Mouse (Mus musculus) central nervous system, embryonic 18 days (tissue): Measurements from ENCODE around the gene Krt12. TPM values are rescaled to one million over a fixed set of nuclear protein-coding genes. Genes with fewer than 3 reads are reported as not detected.

Experiments
- polyA plus RNA-seq: library from polyadenylated mRNA; depleted of rRNA; stranded (reverse); fragments of >200 nt; gene quantifications from 2 replicates; pipeline ENCODE4 v1.2.3, GENCODE M21; 2012; rRNA removed

Krt12 gene
- polyA plus RNA-seq: 0.35 and 0.52 TPM in 2 replicates

GRCm38 (mm10) chr11:99422159-99422558 lies at the start of gene Krt12:
Gene Krt12 (minus strand): TSS chr11:99422259.

GRCm38 (mm10) chr11:99437972-99438371 lies 15.9 kb upstream of the Krt12 start, which contains the start of gene Krt20:
Gene Krt20 (minus strand): TSS chr11:99438150.

GRCm38 (mm10) chr11:99389264-99389663 lies 32.8 kb downstream of the Krt12 start, which contains the start of gene Krt10:
Gene Krt10 (minus strand): TSS chr11:99389364.

GRCm38 (mm10) chr11:99374803-99375202 lies 47.3 kb downstream of the Krt12 start, which contains the start of gene Krt28:
Gene Krt28 (minus strand): TSS chr11:99374903.

Other genes starting within 250 kb of the Krt12 start
- gene Smarce1, start 191.2 kb downstream of the Krt12 start, polyA plus RNA-seq: 166 and 184 TPM in 2 replicates
- gene Krt222, start 178.2 kb downstream of the Krt12 start, polyA plus RNA-seq: 3.9 and 4.4 TPM in 2 replicates
- 0.07 TPM in 1 of 2 replicates, not detected in the other for gene Krt24, start 137.0 kb downstream of the Krt12 start, polyA plus RNA-seq
- 0.05 and 0.13 TPM in 2 replicates for gene Krt25, start 99.3 kb downstream of the Krt12 start, polyA plus RNA-seq
- 0.12 and 0.19 TPM in 2 replicates for gene Krt26, start 84.3 kb downstream of the Krt12 start, polyA plus RNA-seq
- 0.06 and 0.08 TPM in 2 replicates for gene Krt27, start 71.2 kb downstream of the Krt12 start, polyA plus RNA-seq
- 0.28 and 0.29 TPM in 2 replicates for gene Krt28, start 47.4 kb downstream of the Krt12 start, polyA plus RNA-seq
- 12.8 and 13.8 TPM in 2 replicates for gene Krt10, start 32.9 kb downstream of the Krt12 start, polyA plus RNA-seq
- 0.09 TPM in 1 of 2 replicates, not detected in the other for gene Krt20, start 15.9 kb upstream of the Krt12 start, polyA plus RNA-seq
- gene Krt23, start 70.9 kb upstream of the Krt12 start, polyA plus RNA-seq: 0.06 and 0.16 TPM in 2 replicates
- gene Krt39, start 99.1 kb upstream of the Krt12 start, polyA plus RNA-seq: not detected in 2 replicates
- not detected in 2 replicates for gene Krt40, start 120.9 kb upstream of the Krt12 start, polyA plus RNA-seq
- not detected in 2 replicates for gene Krtap3-3, start 128.6 kb upstream of the Krt12 start, polyA plus RNA-seq
- gene Krtap3-2, start 134.6 kb upstream of the Krt12 start, polyA plus RNA-seq: not detected in 2 replicates
- not detected in 2 replicates for gene Gm11939, start 137.2 kb upstream of the Krt12 start, polyA plus RNA-seq
- not detected in 2 replicates for gene Krtap3-1, start 144.4 kb upstream of the Krt12 start, polyA plus RNA-seq
- not detected in 2 replicates for gene Krtap1-5, start 158.8 kb upstream of the Krt12 start, polyA plus RNA-seq
- not detected in 2 replicates for gene Krtap1-4, start 161.4 kb upstream of the Krt12 start, polyA plus RNA-seq
- not detected in 2 replicates for gene Krtap1-3, start 169.1 kb upstream of the Krt12 start, polyA plus RNA-seq
- gene Krtap9-3, start 175.8 kb upstream of the Krt12 start, polyA plus RNA-seq: not detected in 2 replicates
- gene Gm11938, start 181.0 kb upstream of the Krt12 start, polyA plus RNA-seq: not detected in 2 replicates
- not detected in 2 replicates for gene Gm11937, start 187.9 kb upstream of the Krt12 start, polyA plus RNA-seq
- not detected in 2 replicates for gene Krtap2-4, start 192.6 kb upstream of the Krt12 start, polyA plus RNA-seq
- not detected in 2 replicates for gene Gm11562, start 198.2 kb upstream of the Krt12 start, polyA plus RNA-seq
- gene Krtap4-1, start 206.0 kb upstream of the Krt12 start, polyA plus RNA-seq: not detected in 2 replicates
- not detected in 2 replicates for gene Krtap4-2, start 212.8 kb upstream of the Krt12 start, polyA plus RNA-seq
- gene Krtap4-7, start 221.8 kb upstream of the Krt12 start, polyA plus RNA-seq: not detected in 2 replicates
- gene Gm11555, start 228.0 kb upstream of the Krt12 start, polyA plus RNA-seq: not detected in 2 replicates
- gene Gm11563, start 236.7 kb upstream of the Krt12 start, polyA plus RNA-seq: not detected in 2 replicates
- gene Krtap4-6, start 243.7 kb upstream of the Krt12 start, polyA plus RNA-seq: not detected in 2 replicates